Mouse (Mus musculus): ENCODE measurements at regions not wholly inside any gene's neighbourhood (a gene's known extent, or its start where the extent isn't known, plus 50 kb on each side); places are given as distances from the start of the nearest gene placed in this dataset. TPM values are rescaled to one million over a fixed set of nuclear protein-coding genes. Genes with fewer than 3 reads are reported as not detected.

- Histone ChIP-seq H3K4me3 (ENCODE audit: low read depth, low read length) (no peak overlapping the region), H3K4me1 (ENCODE audit: insufficient read depth) (no peaks in the 10 kb centered on the region), H3K9me3 (ENCODE audit: low read length) (no peaks in the 10 kb centered on the region), H3K9ac (replicated peaks) (no peak overlapping the region), H3K27me3 (ENCODE audit: insufficient read depth, low read length) (no peaks in the 10 kb centered on the region), H3K36me3 (replicated peaks; ENCODE audit: insufficient read depth, low read length) (no peaks in the 10 kb centered on the region), H3K27ac (ENCODE audit: low read depth) (no peak overlapping the region), H3K4me2 (ENCODE audit: low read depth, low read length) (no peak overlapping the region)
- ATAC-seq (no peak), DNase-seq (no peak)
- TF ChIP-seq CTCF (IDR thresholded peaks at IDR 0.05; ENCODE audit: low read depth), result no peak
- TF ChIP-seq EP300 (IDR thresholded peaks at IDR 0.05; ENCODE audit: low read depth), result no peak
- 72% methylated on average over 3 of the region's 3 CpGs for WGBS (ENCODE audit: insufficient replicate concordance)
These were observed 573.9 kb downstream of the Plxdc2 start for GRCm38 (mm10) chr2:16929974-16930373.

GRCm38 (mm10) chr2:16959432-16959831, 603.3 kb downstream of the Plxdc2 start:
- H3K4me2 ChIP-seq (ENCODE audit: low read depth, low read length), result no peak overlapping the region
- 72% methylated on average over 3 of the region's 3 CpGs for WGBS (ENCODE audit: insufficient replicate concordance)
- H3K4me3 ChIP-seq (ENCODE audit: low read depth, low read length), result no peak overlapping the region
- no peak for TF ChIP-seq CTCF (IDR thresholded peaks at IDR 0.05; ENCODE audit: low read depth)
- TF ChIP-seq EP300 (IDR thresholded peaks at IDR 0.05; ENCODE audit: low read depth), result no peak
- DNase-seq (no peak), ATAC-seq (no peak)
- H3K27ac ChIP-seq (ENCODE audit: low read depth), result no peak overlapping the region
- no peaks in the 10 kb centered on the region for H3K9me3 ChIP-seq (ENCODE audit: low read length)
- no peaks in the 10 kb centered on the region for H3K4me1 ChIP-seq (ENCODE audit: insufficient read depth)
- H3K36me3 ChIP-seq (replicated peaks; ENCODE audit: insufficient read depth, low read length), result no peaks in the 10 kb centered on the region
- no peak overlapping the region for H3K9ac ChIP-seq (replicated peaks)
- no peaks in the 10 kb centered on the region for H3K27me3 ChIP-seq (ENCODE audit: insufficient read depth, low read length)

- no peak for DNase-seq
- TF ChIP-seq EP300 (IDR thresholded peaks at IDR 0.05; ENCODE audit: low read depth) (no peak), CTCF (IDR thresholded peaks at IDR 0.05; ENCODE audit: low read depth) (no peak)
- ATAC-seq, result no peak
- Histone ChIP-seq H3K27ac (ENCODE audit: low read depth) (no peak overlapping the region), H3K4me1 (ENCODE audit: insufficient read depth) (no peaks in the 10 kb centered on the region), H3K9ac (replicated peaks) (no peak overlapping the region), H3K27me3 (ENCODE audit: insufficient read depth, low read length) (no peaks in the 10 kb centered on the region), H3K4me2 (ENCODE audit: low read depth, low read length) (no peak overlapping the region), H3K4me3 (ENCODE audit: low read depth, low read length) (no peak overlapping the region), H3K36me3 (replicated peaks; ENCODE audit: insufficient read depth, low read length) (no peaks in the 10 kb centered on the region), H3K9me3 (ENCODE audit: low read length) (no peaks in the 10 kb centered on the region)
- 26% methylated on average over 4 of the region's 4 CpGs for WGBS (ENCODE audit: insufficient replicate concordance)
These were observed 621.3 kb downstream of the Plxdc2 start for GRCm38 (mm10) chr2:16977380-16977779.

GRCm38 (mm10) chr2:16982823-16983222, 626.7 kb downstream of the Plxdc2 start:
- Histone ChIP-seq H3K9ac (replicated peaks) (no peak overlapping the region), H3K36me3 (replicated peaks; ENCODE audit: insufficient read depth, low read length) (no peaks in the 10 kb centered on the region), H3K27me3 (ENCODE audit: insufficient read depth, low read length) (no peaks in the 10 kb centered on the region), H3K4me1 (ENCODE audit: insufficient read depth) (no peaks in the 10 kb centered on the region), H3K27ac (ENCODE audit: low read depth) (no peak overlapping the region), H3K9me3 (ENCODE audit: low read length) (no peaks in the 10 kb centered on the region), H3K4me3 (ENCODE audit: low read depth, low read length) (no peak overlapping the region), H3K4me2 (ENCODE audit: low read depth, low read length) (no peak overlapping the region)
- WGBS (ENCODE audit: insufficient replicate concordance), result 51% methylated on average over 1 of the region's 1 CpGs
- DNase-seq (no peak), ATAC-seq (no peak)
- TF ChIP-seq CTCF (IDR thresholded peaks at IDR 0.05; ENCODE audit: low read depth), result no peak
- no peak for TF ChIP-seq EP300 (IDR thresholded peaks at IDR 0.05; ENCODE audit: low read depth)

GRCm38 (mm10) chr2:16983583-16984221, 627.6 kb downstream of the Plxdc2 start:
- no peaks in the 10 kb centered on the region for H3K9me3 ChIP-seq (ENCODE audit: low read length)
- H3K27me3 ChIP-seq (ENCODE audit: insufficient read depth, low read length), result no peaks in the 10 kb centered on the region
- no peak for DNase-seq
- H3K27ac ChIP-seq (ENCODE audit: low read depth), result no peak overlapping the region
- TF ChIP-seq EP300 (IDR thresholded peaks at IDR 0.05; ENCODE audit: low read depth) (no peak), CTCF (IDR thresholded peaks at IDR 0.05; ENCODE audit: low read depth) (no peak)
- no peaks in the 10 kb centered on the region for H3K36me3 ChIP-seq (replicated peaks; ENCODE audit: insufficient read depth, low read length)
- ATAC-seq, result no peak
- H3K9ac ChIP-seq (replicated peaks), result no peak overlapping the region
- 75% methylated on average over 5 of the region's 5 CpGs for WGBS (ENCODE audit: insufficient replicate concordance)
- H3K4me3 ChIP-seq (ENCODE audit: low read depth, low read length), result no peak overlapping the region
- H3K4me1 ChIP-seq (ENCODE audit: insufficient read depth), result no peaks in the 10 kb centered on the region
- no peak overlapping the region for H3K4me2 ChIP-seq (ENCODE audit: low read depth, low read length)

Small RNA genes lying in the stretch of these regions (microRNA-seq; reads per million reads assigned to microRNA genes)
- not detected for gene Gm24933

Measured in liver, postnatal 0 days (tissue).